Mouse (Mus musculus) mouse embryonic stem cell (cell line): ENCODE measurements around the gene Rbms3.

ENCODE experiments used
- in situ Hi-C, 2 experiments: fragments of 300-500 bp; cut with MboI; formaldehyde crosslinking; loops; 1 replicate in 1 of 2; 3 replicates in 1 of 2; pipeline ENCODE4 v1.14.3; 2019 to 2020; ENCODE audit warnings: low sequenced_read_pairs in 2 of 2, low pct_unique_long_range_greater_than_20kb in 1 of 2, mixed read lengths in 1 of 2; ENCODE audit not compliant: unreplicated experiment in 1 of 2

Rbms3 gene

DNA sequence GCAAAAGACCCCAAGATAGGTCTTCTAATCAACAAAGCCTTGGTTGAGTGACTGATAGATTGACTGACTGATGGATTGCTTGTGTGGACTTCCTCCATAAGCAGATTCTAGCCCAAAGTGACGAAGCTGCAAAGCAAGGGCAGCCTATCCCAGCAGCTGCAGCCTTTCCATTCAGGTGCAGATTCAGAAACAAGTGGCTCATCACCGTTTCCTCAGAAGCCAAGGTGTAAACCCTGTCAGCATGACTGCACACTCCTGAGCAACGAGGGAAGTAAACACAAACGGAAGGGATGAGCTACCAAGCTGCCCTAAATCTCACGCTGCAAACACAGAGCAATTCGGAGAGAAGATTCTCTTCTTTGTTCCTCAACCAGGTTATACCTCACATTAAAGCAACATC is 639.4 kb downstream of the Rbms3 start:
- in situ Hi-C loops = no loop called here

DNA sequence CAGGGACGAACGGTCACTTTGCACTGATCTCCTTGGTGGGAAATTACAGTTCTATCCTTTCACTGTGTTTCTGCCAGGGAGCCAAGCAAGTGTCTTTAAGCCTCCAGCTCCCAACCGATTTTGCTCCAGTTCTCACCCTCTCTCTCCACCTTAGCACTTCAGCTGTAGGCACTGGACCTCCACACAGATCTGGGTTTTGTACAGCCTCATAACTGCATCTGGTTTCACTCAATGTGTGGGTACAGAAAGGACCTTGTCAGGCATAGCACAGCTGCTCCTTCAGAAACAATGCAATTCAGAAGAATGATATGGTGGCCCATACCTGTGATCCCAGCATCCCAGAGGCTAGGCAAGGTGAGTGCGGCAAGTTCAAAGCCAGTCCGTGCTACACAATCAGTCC is 648.9 kb downstream of the Rbms3 start:
- in situ Hi-C loops = no loop called here

DNA sequence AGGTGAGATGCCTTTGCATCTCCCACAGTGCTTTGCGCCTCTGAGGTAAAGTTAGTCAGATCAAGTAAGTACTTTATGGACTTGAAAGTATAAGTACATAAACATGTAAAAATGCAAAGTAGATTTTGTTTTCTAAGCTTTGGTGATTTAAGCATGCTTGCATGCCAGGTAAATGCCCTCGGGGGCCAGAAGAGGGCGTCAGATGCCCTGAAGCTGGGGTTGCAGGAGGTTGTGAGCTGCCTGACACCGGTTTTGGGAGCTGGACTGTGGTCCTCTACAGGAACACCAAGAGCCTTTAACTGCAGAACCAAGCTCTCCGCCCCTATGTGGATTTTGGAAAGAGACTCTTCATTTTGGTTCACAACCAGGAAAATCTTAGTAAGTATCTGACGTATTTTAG is 652.3 kb downstream of the Rbms3 start:
- in situ Hi-C loops = no loop called here

DNA sequence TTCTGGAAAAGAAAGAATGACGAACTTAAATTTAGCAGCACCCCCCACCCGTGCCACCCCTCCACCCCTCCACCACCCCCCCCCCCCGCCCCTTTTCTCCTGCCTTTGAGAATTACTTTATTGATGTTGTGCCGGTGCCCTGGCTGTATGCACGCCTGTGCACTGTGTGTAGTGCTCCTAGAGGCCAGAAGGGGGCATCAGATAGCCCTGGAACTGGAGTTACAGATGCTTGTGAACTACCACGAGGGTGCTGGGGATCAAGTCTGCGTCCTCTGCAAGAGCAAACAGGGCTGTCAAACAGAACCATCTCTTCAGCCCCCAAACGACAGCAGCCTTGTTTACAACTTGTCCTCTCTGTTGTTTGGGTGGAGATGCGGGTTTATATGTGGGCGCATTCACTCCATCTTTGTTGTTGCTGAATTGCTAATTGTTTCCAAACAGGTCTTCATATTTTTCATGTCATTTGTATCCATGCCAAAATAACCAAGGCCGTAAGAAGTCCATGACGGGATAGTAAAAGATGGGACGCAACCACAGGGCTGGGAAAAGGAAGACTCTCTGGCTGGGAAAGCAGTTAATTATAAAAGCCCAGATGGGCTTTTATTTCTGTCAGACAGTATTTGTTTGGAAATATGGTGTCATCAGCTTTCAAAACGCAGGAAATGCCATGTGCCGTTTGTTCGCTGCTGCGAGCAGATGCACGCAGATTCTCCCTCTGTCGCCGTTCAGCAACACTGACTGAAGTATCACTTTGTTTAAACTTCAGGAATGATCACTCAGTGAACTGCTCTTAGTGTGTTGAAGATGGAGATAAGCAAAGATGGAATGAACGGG is 652.9 kb downstream of the Rbms3 start:
- in situ Hi-C loops = no loop called here

DNA sequence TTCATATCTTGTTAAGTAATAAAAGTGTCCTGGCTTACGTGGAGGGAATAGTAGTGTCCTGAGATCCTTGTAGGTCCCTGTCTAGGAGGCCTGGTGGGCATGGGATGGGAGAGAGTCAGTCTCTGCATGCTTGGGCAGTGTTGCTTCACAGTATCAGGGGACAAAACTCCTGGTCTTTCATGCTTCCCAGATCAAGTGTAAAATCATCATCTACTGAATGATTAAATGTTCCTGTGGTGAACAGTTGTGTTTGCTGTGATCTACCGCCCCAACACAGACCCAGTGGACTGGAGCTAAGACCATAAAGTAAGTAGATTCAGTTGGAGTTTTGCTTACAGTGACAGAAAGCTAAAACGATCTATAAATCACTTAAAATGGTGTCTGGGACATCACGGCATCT is 654.4 kb downstream of the Rbms3 start:
- in situ Hi-C loops = no loop called here

DNA sequence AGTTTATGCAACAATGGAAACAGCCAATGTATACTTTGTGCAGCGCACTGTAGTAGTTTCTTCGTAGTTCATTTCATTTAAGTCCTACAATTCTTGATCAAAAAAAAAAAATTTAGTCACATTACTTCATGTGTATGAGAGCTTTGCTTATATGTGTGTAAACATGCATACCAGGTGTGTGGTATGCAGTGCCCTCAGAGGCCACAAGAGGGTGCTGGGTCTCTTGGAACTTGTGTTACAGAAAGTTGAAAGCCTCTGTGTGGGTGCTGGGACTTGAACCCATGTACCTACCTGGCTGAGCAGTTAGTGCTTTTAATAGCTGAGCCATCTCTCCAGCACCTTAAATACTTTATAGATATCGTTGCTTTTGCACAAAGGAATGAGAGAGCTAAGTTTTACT is 655.6 kb downstream of the Rbms3 start:
- in situ Hi-C loops = no loop called here

DNA sequence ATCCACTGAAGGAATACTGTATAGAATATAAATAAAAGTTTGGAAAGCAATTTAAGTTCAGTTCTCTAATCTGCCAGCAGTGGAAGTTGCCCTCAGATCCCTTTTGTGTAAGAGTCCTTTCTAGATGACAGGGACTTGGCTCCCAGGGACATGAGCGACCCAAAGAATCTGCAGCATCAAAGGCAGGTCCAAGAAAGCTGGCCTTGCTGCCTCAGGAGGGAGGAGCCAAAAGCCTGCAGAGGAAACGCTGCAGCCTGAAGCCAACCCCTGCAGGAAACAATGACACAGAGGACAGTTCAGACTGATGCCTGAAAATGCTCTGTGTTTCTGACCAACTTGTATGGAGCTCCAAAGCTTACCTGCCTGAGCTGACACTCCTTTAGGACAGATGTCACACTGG is 656.1 kb downstream of the Rbms3 start:
- in situ Hi-C loops = no loop called here

DNA sequence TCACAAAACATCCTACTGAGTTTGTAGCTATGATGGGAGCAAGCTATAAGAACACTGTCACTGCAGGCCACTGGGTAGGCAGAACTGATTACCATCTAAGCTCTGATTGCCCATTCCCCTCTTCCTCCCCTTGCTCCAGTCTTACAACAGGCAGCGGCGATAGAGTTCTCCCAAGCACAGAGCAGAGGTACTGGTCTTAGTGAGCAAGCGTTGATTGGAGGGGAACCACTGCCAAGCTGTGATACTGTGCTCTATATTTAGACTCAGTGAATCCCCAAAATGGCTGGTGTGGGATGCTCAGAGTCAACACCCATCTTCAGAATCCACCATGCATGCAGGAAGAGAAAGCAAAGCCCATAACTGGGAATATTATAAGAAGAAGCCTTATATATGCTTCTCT is 662.4 kb downstream of the Rbms3 start:
- in situ Hi-C loops = no loop called here

DNA sequence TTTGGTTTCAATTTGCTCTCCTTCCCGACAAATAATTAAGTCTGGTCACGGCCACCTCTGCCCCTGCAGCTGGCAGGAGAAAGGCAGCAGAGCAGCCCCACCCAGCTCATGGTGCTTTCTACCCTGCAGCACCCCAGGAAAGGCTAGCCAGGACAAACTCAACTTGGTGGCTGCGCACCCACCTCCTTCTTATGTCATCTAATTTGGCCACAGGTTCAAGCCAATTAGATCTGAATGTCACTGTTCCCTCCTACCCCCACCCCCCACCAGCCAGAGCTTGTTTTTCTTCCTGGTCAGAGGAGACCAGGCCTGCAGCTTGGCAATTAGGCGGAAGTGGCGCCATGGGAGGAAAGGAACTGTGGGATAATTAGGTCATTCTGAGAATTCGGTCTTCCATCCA is 664.0 kb downstream of the Rbms3 start:
- in situ Hi-C loops = no loop called here

DNA sequence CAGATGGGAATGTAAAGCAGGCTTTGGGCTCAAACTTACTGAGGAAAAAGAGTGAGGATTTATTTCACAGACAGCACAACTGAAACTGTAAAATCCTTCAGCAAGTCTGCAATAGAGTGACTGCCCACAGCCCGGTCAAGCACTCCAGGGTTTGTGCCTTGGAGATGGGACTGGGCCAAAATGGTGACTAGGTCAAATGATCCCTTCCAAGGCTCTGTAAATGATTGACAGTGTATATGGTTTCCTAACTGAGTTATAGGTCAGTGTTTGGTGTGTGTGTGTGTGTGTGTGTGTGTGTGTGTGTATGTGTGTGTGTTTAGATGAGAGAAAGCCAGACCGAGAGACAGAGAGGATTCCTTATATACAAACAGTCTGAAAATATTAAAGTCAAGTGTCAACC is 673.6 kb downstream of the Rbms3 start:
- in situ Hi-C loops = no loop called here

DNA sequence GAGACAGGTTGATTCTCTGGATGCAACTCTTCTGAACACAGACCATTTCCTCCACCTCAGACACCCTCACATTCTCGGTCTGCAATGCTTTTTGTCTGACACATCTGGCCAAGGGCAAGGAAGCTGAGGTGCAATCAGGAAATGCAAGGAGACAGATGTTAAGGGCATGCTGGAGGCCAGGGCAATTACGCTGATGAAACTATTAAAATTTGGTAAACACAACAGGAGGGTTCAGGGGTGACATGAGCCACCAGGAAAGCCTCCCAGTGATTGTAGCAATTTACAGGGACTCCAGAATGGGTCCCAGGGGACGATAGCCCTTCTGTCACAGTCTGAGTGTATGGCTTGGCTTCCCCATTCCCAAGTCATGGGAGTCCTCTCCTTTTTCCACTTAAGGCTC is 681.5 kb downstream of the Rbms3 start:
- in situ Hi-C loops = no loop called here

DNA sequence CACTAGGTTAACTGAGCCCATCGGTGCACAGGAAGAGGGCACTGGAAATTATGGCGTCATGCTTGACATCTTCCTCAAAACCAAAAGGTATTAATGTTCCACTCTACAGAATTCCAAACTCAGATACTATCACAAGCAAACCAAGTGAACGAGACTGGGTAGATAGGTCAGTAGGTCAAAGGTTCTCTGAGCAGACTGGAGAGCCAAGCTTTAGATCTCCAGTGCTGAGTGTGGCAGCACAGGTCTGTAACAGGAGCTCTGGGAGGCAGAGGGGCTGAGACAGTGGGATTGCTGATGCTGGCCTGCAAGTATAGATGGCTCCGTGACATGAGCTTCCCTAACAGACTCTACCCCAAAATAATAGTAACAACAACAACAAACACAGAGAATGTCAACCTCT is 682.3 kb downstream of the Rbms3 start:
- in situ Hi-C loops = no loop called here

DNA sequence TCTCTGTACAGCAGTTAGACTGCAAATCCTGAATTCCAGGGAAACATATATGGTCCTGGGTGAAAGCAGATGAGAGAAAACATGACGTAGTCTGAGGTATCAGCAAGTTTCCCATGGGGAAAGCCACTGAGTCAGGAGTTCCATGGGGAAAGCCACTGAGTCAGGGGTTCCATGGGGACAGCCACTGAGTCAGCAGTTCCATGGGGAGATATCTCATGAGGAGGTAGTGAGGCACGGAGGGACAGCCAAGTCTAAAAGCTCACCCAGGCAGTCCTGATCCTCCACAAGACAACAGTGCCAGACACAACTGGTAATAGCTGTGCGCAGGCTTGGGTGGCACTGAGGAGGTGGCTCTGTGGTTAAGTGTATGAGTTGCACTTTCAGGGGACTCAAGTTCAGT is 682.9 kb downstream of the Rbms3 start:
- in situ Hi-C loops = no loop called here

DNA sequence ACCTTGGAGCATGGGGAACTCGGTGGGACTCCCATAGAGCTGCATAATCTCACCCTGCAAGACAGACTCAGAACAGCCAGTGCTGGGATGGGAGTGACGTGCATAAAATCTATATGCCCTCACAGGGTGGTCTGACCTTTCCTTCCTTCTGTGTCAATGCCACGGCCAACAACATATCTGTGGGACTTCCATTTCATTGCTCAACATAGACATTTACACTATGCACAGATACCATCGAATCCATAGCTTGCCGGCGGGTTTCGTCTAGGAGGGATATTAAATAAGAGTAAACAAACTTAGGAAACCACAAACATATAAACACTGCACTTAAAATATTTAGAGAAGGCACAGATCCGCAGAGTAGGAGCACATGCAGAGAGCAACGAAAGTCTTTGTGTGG is 684.0 kb downstream of the Rbms3 start:
- in situ Hi-C loops = no loop called here

DNA sequence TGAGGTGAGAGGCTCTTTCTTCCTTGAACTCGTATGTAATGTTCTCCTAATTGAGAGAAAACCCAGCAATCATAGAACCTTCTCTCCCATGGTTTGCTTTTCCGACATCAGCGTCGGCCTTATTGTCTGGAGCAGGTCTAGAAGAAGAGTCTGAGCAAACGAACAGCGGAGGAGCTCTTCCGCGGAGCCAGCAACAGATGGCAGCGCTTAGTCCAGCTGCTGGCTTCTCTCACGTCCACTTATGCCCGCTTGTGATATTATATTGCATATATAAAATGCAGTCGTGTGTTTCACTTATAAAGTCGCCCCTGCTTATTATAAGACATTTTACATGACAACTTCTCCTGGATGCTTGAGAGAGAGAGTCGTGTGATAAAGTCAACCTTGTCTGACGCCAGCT is 685.8 kb downstream of the Rbms3 start:
- in situ Hi-C loops = no loop called here

DNA sequence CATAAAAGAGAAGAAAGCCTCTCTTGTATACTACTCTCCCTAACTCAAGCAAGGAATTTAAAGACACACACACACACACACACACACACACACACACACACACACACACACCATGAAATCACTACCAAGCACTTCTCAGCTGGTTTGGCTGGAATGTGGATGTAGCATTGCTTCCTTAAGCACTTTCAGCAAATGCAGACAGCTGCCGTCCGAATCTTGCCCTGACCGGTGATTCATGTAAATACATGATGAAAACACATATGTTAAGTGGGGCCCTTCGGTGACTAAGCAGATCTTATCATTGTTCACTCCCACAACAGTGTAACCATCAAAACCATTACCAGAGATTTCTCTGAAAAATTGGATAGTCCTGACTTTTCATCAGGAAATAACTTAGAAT is 688.6 kb downstream of the Rbms3 start:
- in situ Hi-C loops = no loop called here

DNA sequence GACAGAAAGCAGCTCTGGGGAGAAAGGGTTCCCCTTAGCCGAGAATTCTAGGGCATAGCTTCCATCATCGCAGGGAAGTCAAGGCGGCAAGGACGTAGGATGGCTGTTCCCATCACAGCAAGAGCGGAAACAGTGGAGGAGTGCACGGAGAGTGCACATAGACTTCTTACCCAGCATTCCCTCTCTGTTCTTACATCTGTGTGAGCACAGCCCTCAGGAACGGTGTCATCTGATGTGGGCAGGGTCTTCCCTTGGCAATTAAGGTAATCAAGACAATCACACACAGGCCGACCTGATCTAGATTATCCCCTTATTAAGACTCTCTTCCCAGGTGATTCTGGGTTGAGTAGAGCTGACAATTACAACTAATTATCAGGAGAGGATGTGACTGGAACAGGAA is 689.0 kb downstream of the Rbms3 start:
- in situ Hi-C loops = no loop called here

DNA sequence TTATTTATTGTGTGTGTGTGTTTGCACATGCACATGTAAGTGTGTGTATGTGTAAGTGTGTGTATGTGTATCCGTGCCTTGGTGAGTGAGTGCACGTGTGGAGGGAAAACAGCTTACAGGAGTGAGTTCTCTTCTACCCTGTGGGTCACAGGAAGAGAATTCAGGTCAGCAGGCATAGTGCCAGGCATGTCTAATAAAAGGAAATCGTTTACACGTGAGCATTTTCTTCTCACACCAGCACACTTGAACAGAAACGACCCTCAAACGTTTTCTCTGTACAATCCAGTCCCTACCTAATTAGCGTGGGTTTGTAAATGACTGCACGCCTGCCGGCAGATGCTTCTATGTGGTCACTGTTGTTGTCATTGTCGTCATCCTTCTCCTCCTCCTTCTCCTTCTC is 701.4 kb downstream of the Rbms3 start:
- in situ Hi-C loops = no loop called here

DNA sequence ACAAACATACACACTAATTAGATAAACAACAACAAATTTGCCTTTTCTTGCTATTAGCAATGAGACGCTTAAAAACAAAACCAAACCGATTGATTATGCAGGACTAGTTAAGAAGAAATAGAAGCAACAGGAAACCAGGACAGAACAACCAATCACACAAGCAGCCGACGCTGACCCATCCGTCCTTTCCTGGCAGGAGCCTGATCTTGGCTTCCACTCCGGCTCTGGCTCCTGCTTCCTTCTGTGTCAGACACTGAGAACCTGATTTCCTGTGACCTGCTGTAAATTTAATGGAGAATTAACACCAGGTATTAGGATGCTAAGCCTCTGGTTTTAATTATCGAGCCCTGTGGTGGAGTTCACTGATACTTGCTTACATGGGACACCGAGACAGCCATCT is 706.6 kb downstream of the Rbms3 start:
- in situ Hi-C loops = loop anchor here in 1 of 2 experiments (25.0 kb wide), 1 partner anchor 511 kb away; no protein-coding TSS in a partner anchor

DNA sequence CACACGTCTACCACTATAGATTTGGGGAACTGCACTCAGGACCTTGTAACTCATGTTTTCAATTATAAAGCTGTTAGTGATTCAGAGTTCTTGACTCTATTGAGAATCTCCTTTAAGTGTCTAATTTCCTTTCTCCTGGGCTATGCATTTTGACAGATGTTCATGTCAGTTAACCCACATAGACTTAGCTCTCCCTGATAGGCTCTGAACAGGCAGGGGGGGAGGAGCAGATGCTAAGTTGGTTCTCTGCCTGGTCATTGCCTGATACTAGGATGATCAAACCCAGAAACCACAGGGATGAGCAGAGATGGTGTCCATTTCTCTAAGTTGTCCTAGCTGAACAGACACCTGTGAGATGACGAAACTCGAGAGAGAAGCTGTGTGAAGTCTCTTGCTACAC is 707.2 kb downstream of the Rbms3 start:
- in situ Hi-C loops = loop anchor here in 1 of 2 experiments (25.0 kb wide), 1 partner anchor 510 kb away; no protein-coding TSS in a partner anchor
